Mouse (Mus musculus) ES-CJ7 (cell line): ENCODE measurements at regions not wholly inside any gene's neighbourhood (a gene's known extent, or its start where the extent isn't known, plus 50 kb on each side); places are given as distances from the start of the nearest gene placed in this dataset.

Source experiments
- DNase-seq: peaks from one replicate; pipeline ENCODE4 v3.0.0; 2011; ENCODE audit warnings: low read depth, low spot score

DNA sequence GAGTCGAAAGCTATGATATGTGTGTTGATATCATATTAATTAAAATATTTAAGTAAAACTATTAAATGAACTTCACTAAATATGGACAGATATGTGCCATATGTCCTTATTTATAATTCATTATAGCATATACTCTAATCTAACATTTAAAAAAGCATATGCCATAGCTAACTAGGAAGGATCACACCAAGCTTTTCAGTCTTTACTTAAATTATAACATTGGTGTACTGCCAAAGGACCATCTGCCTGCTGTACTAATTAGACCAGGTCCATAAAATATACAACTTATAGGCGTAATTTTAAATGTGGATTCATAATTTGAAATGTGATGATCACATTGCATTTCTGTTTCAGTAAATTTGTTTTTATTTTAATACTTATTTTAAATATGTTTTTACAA, 651.9 kb upstream of the Klhl1 start:
- DNase-seq = no peak

DNA sequence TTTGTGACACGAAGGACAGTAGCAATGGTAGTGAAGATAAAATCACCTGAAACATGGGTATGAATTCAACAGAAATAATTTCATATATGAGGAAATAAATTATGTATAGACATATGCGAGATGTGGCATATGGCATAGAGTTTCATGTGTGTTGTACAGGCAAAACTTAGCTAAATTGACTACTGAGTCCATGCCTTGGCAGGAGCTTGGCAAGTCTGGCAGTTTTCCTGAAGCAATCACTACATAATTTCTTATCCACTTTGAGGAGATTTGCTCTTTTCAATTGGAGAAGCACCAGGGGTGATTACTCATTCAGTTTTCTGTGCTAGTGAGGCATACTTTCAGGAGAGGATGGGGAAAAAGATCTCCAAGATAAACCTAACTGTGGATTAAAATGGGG, 646.9 kb upstream of the Klhl1 start:
- DNase-seq = no peak

DNA sequence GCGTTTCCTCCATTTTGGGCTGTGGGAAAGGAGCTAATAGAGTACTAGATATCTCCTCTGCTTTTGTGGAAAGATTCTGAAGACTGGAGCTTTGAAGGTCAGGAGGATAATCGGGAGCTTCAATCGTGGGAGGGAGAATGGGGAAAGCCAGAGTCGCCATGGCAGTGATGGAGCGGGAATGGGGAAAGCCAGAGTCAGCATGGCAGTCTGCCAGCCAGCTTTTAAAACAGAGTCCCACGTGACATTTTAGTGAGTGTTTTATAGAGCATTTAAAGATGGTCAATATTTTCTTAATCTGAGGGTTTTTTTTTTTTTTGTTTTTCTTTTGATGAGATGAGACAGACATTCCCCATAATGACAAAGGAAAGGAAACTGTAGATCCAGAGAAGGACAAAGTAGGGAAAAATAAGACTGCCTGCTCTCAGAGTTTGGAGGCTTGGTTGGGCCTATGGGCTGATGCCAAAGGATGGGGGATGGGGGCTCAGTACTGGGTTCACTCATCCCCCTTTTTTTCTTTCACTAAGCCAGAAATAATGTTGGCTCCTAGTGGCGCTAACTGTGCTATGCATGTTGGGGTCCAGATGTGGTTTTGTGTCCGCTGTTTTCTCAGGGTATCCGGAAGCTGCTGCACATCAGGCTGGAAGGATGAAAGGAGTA, 630.2 kb upstream of the Klhl1 start:
- DNase-seq = no peak

DNA sequence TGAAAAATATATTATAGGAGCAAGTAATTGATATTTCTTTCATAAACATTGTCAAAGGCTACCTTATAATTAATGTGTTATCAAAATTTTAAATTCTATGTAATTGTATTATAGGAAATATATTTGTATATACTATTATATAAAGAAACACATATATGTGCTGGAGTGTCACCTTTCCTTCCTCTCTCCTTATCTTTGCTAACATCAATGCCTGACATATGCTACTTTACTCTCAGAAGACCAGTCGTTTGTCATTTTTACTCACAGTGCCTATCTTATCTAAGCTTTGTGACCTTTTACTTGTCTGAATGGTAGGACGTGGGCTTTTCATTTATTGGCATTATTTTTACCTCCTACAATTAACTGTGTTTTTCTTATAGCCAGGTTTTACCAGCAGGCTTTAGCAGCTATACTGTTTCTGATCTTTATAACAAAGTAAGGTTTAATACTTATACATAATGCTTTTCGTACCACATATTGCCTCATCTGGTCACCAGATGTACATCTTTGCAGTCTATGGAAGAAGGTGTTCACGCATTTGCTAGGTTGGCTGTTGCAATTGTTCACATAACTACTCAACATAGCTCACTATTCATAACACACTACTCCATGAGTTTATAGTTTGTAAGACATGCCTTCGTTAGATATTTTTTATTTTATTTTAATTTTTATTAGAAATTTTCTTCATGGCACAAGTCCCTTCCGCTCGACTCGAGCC, 597.2 kb upstream of the Klhl1 start:
- no peak for DNase-seq

DNA sequence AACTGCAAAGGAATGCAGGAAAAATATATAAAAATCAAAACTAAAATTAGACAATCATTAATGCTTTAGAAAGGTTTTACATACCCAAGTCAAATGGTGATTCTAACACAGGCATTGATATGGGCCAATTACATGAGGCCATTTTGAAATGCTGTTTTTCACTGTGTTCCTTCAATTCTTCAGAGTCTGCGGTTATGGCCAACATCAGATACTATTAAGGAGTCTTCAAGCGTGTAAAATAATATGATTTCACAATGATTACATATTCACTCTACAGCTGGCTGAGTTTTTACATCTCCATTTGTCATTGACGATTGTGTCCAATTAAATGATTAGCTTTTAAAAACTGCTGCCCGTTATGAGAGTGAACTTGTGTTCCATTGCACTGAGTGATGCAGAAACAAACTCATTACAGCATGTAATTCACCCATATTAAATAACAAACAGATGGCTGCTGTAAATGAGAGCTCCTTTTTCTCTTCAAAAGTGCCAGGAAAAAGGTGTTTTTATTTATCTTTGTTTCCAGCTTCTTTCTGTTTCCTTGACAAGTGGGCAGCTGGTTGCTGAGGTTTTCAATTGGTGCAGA, 582.3 kb upstream of the Klhl1 start:
- no peak for DNase-seq

DNA sequence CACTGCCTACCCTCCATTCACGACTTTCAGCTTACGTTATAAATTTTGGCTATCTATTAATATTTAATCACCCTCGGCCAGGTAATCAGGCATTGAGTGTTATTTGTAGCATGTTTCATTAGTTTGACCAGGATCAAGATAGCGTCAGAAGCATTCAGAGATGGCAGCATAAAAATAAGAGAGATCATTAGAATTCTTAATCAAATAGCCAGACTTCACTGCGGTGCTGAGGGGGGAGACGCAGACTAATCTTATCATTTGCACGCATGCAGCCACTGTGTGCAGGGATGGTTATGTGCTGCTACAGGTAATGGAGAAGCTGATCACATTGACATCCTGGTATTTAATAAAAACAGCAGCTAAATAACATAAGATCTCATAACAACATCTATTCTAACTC, 574.5 kb upstream of the Klhl1 start:
- DNase-seq = no peak

DNA sequence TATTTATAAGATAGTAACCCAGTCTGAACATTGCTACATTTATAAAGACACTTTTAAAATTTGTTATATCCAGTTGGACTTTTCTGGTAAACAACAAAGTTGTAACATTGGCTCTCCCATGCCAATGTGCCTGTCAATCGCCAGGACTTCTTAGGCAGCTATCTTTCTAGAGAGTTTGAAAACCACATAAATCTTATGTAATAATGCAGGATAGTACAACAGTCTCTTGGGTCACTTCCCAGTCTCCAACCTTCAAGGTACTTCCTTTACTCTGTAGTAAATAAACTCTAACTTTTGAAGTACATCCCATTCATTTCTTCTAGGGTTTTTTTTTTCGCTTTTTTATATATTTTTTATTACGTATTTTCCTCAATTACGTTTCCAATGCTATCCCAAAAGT, 570.0 kb upstream of the Klhl1 start:
- DNase-seq = no peak

DNA sequence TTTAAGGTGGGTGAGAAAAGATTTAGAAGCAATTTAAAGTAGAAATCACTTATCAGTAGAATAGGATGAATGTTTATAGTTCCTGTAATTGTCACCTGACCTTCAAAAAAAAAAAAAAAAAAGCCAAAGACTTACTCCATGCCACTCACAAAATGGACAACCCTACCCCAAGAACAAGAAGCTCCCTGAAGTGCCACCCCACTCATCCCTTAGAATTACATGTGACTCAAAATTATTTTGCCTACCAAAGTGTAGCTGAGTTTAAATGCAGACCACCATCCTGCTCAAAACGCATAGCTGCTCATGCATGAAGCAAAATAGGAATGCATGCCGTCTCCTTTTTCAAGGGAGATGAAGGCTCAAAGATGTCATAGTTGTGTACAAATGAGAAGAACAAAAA, 568.4 kb upstream of the Klhl1 start:
- no peak for DNase-seq

DNA sequence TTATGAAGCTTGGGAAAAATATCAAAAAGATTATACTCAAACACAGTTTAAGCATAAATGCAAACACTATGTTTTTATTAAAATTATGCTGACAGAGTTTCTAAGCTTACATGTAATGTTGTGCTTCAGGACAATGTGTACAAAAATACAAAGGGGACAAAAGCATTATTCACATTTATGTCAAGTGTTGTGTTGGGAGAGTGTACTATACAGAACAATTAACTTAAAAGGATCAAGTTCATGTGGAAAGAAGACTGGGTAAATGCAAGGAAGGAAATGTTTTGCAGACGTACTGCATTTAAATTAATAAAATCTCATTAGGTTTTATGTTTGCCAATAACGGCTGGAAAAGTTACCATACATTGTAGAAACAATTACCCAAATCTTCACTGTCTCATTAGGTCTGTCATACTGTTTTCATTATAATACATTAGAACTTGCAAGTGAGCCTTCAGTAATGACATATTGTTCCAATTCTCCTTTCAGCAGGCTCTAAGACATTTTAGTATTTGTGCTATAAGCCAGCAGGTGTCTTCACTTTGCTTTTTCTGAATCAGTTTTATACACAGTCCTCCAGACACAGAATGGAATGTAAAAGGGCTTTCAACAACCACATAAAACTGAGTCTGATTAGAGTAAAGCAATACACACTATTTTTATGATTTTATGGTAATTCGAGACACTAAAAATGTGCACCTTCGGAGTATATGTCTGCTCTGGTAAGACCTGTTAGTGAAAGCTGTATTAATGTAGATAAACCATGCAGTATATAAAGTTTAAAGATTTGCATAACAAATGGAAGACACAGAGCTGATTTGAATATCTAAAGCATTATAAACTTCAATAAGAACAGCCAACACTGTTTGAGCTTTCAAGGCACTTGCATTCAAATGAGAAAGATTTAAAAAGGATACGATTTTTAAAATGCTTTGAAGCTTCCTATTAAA, 567.7 kb upstream of the Klhl1 start:
- DNase-seq = no peak

DNA sequence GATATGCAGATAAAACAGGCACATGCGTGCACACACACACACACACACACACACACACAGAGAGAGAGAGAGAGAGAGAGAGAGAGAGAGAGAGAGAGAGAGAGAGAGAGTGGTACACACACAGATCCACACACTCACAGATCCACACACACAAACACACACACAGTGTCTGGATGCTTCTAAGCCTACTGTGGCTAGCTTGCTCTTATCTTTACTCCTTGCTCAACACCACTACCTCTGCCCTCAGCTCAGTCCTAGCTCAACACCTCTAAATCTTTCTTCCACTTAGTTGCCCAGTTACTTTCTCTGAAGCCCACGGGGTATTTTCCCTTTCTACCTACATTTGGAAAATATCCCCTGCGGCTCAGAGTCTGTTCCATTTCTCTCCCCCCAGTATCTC, 555.9 kb upstream of the Klhl1 start:
- DNase-seq = no peak

DNA sequence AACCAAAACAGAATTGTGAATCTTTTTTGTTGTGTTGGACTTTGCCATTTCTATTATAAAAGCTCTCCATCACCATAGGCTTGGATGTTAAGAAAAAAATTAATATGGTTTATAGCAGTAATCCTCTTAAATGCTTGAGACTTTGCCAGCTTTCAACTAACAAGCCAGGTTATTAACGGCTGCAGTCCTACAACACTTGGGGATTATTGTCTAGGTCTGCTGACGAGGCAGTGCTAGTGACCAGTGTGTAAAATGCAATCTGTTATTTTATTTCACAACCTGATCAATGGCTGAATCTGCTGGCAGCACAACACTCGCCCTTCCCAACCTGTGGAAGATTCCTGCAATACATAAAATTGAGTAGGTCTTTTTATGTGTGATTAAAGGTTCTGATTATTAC, 549.9 kb upstream of the Klhl1 start:
- DNase-seq = no peak

DNA sequence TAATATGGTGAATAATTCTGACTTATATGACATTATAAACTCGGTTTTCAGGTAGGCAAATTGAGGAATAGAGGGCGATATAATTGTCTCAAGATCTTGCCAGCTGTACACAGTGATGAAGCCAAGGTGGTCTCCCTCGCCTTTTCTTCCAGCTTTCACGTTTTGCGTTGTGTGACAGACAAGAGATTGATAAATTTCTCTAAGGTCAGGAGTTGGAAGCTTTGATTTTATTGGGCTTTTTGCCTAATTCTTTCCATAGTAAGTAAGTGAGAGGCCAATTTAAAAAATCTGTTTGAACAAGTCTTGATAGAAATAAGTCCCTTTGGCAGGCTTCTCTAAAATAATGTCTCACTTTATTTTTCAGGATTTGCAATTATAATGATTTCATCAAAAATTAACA, 549.4 kb upstream of the Klhl1 start:
- DNase-seq = no peak

DNA sequence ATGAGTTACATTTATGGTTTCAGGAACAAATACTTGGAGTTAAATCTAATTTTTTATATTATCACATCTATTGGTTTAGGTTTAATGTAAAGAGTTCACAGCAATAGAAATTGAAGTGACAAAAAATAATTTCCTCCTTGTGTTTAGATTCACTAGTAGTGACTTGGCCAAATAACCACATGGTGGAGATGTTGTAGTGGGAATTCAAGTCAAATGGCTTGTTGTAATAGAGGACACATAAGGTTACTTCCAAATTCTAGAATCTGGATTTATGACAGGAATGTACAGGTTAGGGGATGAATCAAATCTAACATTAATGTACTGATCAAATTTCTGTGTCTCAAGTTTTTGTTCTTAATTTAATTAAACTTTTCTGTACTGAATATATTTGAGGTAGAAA, 526.4 kb upstream of the Klhl1 start:
- DNase-seq = no peak

DNA sequence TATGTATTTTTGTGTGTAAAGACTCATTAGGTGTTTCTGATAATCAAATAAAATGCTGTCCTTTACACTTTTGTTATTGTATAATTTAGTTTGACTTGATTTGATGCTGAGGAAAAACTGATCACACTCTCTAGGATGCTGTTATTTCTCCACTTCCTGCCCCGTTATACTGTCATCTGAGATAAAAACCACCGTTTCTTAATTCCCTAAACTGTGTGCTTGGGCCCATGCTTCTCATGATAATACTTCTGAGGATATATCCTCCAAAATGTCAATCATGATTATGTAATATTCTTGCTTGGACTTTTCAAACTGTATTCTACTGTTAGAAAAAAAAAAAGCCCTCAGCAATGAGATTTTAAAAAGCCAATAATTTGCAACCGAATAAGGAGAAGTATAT, 520.9 kb upstream of the Klhl1 start:
- no peak for DNase-seq

DNA sequence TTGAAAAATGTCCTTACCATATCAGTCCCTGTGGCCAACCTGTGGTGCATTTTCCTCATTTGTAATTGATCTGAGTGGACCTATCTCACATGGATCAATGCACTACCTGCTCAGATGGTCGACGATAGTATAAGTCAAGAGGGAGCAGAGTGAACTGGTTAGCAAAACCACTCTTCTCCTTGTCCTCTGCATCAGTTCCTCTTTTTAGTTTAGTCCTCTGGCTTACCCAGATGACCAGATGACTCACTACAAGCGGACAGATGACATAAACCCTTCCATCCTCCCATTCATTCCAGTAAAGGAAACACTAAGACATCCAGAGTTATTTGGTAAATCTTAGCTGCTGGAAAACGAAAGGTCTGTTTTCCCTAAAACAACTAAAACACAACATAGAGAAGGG, 509.6 kb upstream of the Klhl1 start:
- DNase-seq = no peak

DNA sequence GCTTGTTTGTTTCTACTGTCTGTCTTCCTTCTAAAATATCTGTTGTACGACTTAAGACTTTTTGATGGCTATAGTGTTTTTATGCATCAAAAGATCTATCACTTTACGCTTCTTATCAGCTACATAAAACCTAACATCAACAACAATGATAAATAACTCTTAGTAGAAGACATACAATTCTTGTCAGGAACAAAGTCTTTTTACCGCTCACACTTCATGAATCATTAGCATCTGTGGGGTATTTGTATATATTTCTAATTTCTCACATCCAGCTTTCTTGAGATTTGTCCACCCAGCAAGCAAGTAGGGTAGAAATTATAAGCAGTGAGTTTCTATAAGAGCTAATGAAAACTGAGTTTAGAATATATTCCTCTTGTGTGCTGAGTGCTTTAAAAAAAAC, 487.4 kb upstream of the Klhl1 start:
- no peak for DNase-seq

DNA sequence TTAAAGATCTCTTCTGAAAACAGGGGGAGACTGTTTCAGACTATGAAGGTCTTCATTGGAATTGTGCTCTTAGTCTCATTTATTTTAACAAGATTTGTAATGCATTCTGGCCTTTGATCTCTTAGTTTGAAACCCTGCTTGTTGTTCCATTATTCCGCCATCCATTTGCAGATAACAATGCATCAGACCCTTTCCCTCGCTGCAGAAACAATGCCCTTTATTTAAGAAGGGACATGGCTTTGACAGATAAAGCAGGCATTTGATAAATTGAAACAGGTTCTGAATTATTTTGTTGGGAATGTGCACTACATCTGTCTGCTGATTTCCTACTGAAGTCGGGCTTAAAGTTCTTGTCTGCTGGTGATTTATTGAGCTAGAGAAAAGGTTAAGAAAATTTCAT, 476.2 kb upstream of the Klhl1 start:
- no peak for DNase-seq

DNA sequence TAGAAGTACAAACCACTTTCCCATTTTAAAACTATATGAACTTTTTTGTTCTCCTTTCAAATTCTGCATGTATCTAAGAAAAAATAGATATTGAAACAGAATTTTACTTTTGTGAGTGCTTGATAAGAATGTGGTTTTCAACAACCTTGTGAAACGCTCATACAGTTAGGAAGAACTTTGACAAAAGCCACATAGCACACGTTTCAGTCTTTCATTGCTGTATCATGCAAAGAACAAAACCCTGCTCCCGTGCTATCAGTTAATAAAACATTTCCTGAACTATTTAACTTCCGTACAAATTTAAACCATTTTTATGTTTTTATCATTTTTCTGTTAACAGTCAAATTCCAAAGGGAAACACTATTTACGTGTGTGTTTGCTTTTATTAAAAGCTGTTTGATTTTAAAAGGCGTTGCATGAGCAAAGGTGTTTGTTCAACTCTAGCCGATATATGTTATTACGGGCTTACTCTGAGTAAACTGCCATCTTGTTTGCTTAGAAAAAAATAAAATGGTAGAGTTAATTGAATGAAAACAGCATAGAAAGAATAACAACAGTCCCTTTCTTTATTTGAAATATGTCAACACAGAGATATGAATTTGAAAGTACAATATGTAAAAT, 471.8 kb upstream of the Klhl1 start:
- DNase-seq = no peak

DNA sequence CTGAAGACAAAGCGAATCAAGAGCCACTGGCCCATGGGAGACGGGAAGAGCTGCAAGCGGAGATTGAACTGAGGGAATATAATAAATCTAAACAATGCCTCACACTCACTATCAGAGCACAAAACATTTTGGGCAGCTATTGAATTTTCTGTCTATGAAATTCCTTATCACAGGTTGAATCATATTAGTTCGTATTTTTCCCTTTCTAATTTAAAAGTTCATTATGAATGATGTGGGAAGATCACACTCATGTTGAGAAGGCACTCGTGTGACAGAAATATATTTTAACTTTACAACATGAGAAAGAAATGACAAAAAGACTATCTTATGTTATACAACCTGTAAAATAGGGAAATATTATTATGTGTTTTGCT, 444.2 kb upstream of the Klhl1 start:
- no peak for DNase-seq

DNA sequence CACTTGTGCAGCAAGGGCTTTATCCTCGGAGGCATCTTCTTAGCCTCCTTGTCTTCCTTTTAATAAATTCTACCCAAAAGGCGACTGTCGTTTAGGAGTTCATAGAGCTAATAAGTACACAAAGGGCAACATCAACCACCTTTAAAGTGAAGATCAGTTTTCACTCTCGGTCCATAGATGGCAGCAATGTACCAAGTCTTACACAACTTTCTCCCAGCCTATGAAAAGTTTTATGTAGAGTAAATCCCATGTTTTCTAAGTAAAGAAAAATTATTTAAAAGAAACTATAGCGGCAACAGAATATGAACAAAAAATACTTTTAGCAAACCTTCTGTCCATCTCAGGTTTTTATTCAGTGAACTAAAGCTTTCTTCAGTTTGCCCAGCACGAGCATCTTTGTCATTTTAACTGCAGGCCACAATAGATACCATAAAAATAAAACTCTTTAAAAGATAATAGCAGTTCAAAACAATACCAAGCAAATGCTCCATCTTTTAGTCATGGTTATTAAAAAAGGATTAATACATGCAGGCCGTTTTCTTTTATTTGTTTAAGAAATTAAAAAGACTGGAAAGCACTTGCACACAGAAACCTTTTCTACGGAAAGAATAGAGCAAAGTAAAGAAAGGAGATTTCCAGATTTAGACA, 443.6 kb upstream of the Klhl1 start:
- DNase-seq = peak; percentile 17

DNA sequence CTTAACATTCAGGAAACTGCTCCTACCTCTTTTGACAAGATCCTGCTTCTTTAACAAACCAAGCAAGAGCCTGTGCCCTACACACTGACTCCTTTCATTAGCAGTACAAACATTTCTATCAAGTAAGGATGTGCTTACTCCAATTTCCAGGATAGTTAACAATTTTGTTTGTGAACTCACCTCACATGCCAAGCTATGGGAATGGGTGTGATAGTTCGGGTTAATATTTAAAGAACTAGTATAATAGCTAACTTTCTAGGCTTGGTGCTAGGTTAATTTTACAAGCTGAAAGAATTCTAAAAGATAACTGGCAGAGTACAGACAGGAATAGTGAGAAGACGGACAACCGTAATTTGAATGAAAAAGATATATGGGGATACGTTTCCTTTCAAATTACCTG, 437.2 kb upstream of the Klhl1 start:
- no peak for DNase-seq
